ENCODE assay signal across 8 mouse cellular contexts in the genomic region with DNA sequence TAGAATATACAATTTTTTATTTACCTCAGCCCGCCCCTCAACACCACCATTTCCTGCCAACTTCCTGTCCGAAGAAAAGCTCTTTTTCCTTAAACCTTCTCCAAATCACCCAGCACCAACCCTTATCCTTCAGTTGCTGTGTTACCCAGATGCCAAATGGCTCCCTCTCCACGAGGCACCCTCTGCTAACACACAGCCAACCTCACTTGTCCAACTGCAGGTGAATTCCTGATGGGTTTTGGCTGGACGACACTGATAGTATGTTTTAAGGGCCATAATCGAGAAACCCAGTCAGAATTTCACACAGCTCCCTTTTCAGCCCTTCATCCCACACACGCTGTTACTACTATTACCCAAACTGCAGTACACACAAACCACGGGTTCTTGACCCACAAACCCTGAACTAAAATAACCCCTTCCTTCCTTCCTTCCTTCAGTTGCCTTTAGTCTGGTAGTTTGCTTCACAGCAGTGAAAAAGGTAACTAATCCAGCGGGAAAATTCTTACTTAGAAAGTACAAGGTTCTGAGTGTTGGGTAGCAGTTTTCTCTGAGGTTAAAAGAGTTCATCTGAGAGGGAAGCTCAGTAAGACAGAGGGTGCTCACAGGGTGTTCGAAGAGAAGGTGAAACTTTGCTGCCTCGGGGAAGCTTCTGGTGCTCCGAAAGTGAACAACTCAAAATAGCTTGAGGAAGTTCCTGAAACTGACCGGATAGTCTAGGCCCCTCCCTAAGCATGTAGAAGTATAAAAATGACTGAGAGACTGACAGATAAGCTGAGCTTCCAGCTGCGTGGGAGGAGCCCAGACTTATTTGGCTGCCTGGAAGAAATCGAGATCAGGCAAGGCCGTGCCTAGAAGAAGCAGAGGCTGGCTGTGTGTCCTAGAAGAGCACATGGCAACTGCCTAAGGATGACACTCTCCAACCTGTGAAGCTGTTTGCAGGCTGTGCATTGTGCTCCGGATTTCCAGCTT. TPM values are rescaled to one million over a fixed set of nuclear protein-coding genes. Genes with fewer than 3 reads are reported as not detected.
DNase-seq lines count a peak whose midpoint lies in the region; ATAC-seq and TF ChIP-seq lines count a peak whose summit lies in the region.

No protein-coding gene starts in this region.

- no peaks in the 10 kb centered on the region for H3K36me3 ChIP-seq in kidney, postnatal 0 days (ENCODE audit: insufficient read depth, low read length)
- H3K36me3 ChIP-seq in heart, postnatal 0 days (replicated peaks; ENCODE audit: control insufficient read depth, insufficient read depth, low read length) = no peaks in the 10 kb centered on the region
- no peaks in the 10 kb centered on the region for H3K36me3 ChIP-seq in macrophage (ENCODE audit: inconsistent target)

- H3K9ac ChIP-seq in kidney, postnatal 0 days (ENCODE audit: low read depth, low read length) = no peak overlapping the region
- no peak overlapping the region for H3K9ac ChIP-seq in heart, postnatal 0 days (replicated peaks; ENCODE audit: low read depth, low read length)

- H3K4me2 ChIP-seq in kidney, postnatal 0 days (ENCODE audit: low read length) = peak overlapping the region; percentile 63
- peak overlapping the region; percentile 82 for H3K4me2 ChIP-seq in heart, postnatal 0 days (ENCODE audit: low read depth, low read length)

- 0 out of 2 replicates have a peak overlapping the region, but pooled peaks have one; percentile 66 for H3K4me3 ChIP-seq in kidney, postnatal 0 days (replicated peaks; ENCODE audit: low read depth, low read length)
- peak overlapping the region; percentile 90 for H3K4me3 ChIP-seq in heart, postnatal 0 days (ENCODE audit: low read depth, low read length)
- H3K4me3 ChIP-seq in macrophage (ENCODE audit: inconsistent target) = peak overlapping the region; percentile 93

- ATAC-seq in kidney, postnatal 0 days (replicated peaks; ENCODE audit: low FRiP score, low read depth) = no peak
- ATAC-seq in heart, postnatal 0 days (ENCODE audit: insufficient read depth, low read depth) = no peak

- no peaks in the 10 kb centered on the region; the same call in 1 of the 2 replicates for H3K4me1 ChIP-seq in kidney, postnatal 0 days (replicated peaks; ENCODE audit: insufficient read depth, low read length)
- H3K4me1 ChIP-seq in heart, postnatal 0 days (ENCODE audit: control insufficient read depth, insufficient read depth) = 0 out of 2 replicates have a peak, but pooled peaks cover 22% of the 10 kb centered on the region

- TF ChIP-seq EP300 in heart, postnatal 0 days (IDR thresholded peaks at IDR 0.05; ENCODE audit: low read depth) = no peak

- 44% methylated on average over 16 of the region's 16 CpGs for WGBS in kidney, postnatal 0 days
- 38% methylated on average over 16 of the region's 16 CpGs for WGBS in heart, postnatal 0 days
- WGBS in macrophage (ENCODE audit: missing documents) = 12% methylated on average over 16 of the region's 16 CpGs

- TF ChIP-seq CTCF in kidney, postnatal 0 days (IDR thresholded peaks at IDR 0.05; ENCODE audit: low read depth) = no peak
- TF ChIP-seq CTCF in heart, postnatal 0 days (IDR thresholded peaks at IDR 0.05; ENCODE audit: low read depth) = no peak

- H3K27ac ChIP-seq in kidney, postnatal 0 days = no peak overlapping the region
- no peak overlapping the region for H3K27ac ChIP-seq in heart, postnatal 0 days (ENCODE audit: low read depth)
- H3K27ac ChIP-seq in macrophage = peak overlapping the region; percentile 65

- H3K9me3 ChIP-seq in kidney, postnatal 0 days (replicated peaks; ENCODE audit: low read length) = no peaks in the 10 kb centered on the region
- H3K9me3 ChIP-seq in heart, postnatal 0 days (replicated peaks; ENCODE audit: control insufficient read depth, low read length) = no peaks in the 10 kb centered on the region

- peaks cover 39% of the 10 kb centered on the region for H3K79me2 ChIP-seq in macrophage (ENCODE audit: inconsistent target)

- DNase-seq in kidney, postnatal 0 days (ENCODE audit: low spot score) = no peak
- DNase-seq in kidney, adult 11 months = no peak
- DNase-seq in brain, adult 2 months (ENCODE audit: low read depth, low spot score) = peak; percentile 47
- DNase-seq in heart, postnatal 0 days (ENCODE audit: low spot score) = no peak
- DNase-seq in T-cell, adult 2 months (ENCODE audit: low spot score) = no peak
- DNase-seq in urinary bladder, postnatal 14 days (ENCODE audit: low spot score) = no peak
- DNase-seq in left cerebral cortex, adult 8-10 months (ENCODE audit: low spot score in 2 of 2) = no peak

- H3K27me3 ChIP-seq in kidney, postnatal 0 days (ENCODE audit: insufficient read depth, low read length) = no peaks in the 10 kb centered on the region
- H3K27me3 ChIP-seq in heart, postnatal 0 days (ENCODE audit: control insufficient read depth, insufficient read depth, low read length) = no peaks in the 10 kb centered on the region

RNA-seq across cellular contexts. Expression of gene Mrpl44, which starts 13.3 kb away (rescaled TPM):
- polyA plus RNA-seq in kidney, postnatal 0 days (2015; fragmentation: Nextera tagmentation; extraction: Ambion mirVana) = 63.7 and 63.8 TPM in 2 replicates
- 49.6 and 70.6 TPM in 2 replicates for total RNA-seq in heart, postnatal 0 days (2014; rRNA removed; ENCODE audit: low replicate concordance)
- 57.2 and 61.3 TPM in 2 replicates for polyA plus RNA-seq in heart, postnatal 0 days (2015; fragmentation: Nextera tagmentation; extraction: Ambion mirVana)
- 10 to 100 TPM in 2 of 26 experiments, 1 to 10 TPM in 20, under 1 TPM in 2, not detected in 2; 0.61 to 14.1 (median 5.5) TPM for total RNA-seq in macrophage (2018; cell fraction: chromatin; rRNA removed)
- total RNA-seq in macrophage (2018; cell fraction: cytosol; rRNA removed) = 10 to 100 TPM in 25 of 26 experiments, 1 to 10 TPM in 1; 9.8 to 36.8 (median 24.6) TPM
- total RNA-seq in macrophage (2018; cell fraction: nucleus; rRNA removed) = 10 to 100 TPM in 9 of 26 experiments, 1 to 10 TPM in 17; 2.1 to 21.7 (median 9.1) TPM
- polyA plus RNA-seq in macrophage (2018) = 15.2 to 30.0 TPM (median 23.5 TPM) in 3 replicates
- total RNA-seq in left cerebral cortex, adult 8-10 months (2022) = 10 to 100 TPM; 26.7 to 29.0 (median 28.5) TPM

RNA-seq across cellular contexts. Expression of gene Wdfy1, which starts 13.4 kb away (rescaled TPM):
- polyA plus RNA-seq in kidney, postnatal 0 days (2015; fragmentation: Nextera tagmentation; extraction: Ambion mirVana) = 48.4 and 49.2 TPM in 2 replicates
- 33.2 and 51.1 TPM in 2 replicates for total RNA-seq in heart, postnatal 0 days (2014; rRNA removed; ENCODE audit: low replicate concordance)
- 30.6 and 35.0 TPM in 2 replicates for polyA plus RNA-seq in heart, postnatal 0 days (2015; fragmentation: Nextera tagmentation; extraction: Ambion mirVana)
- 100 to 1,000 TPM; 134 to 333 (median 209) TPM for total RNA-seq in macrophage (2018; cell fraction: chromatin; rRNA removed)
- total RNA-seq in macrophage (2018; cell fraction: cytosol; rRNA removed) = 10 to 100 TPM in 8 of 26 experiments, 1 to 10 TPM in 18; 3.7 to 22.7 (median 7.5) TPM
- 100 to 1,000 TPM in 24 of 26 experiments, 10 to 100 TPM in 2; 89.0 to 195 (median 132) TPM for total RNA-seq in macrophage (2018; cell fraction: nucleus; rRNA removed)
- polyA plus RNA-seq in macrophage (2018) = 4.4 to 11.5 TPM (median 5.2 TPM) in 3 replicates
- total RNA-seq in left cerebral cortex, adult 8-10 months (2022) = 10 to 100 TPM; 37.3 to 40.2 (median 38.7) TPM
